Mouse (Mus musculus): Measurements from ENCODE around the gene Afg1l.

Gene Afg1l

DNA sequence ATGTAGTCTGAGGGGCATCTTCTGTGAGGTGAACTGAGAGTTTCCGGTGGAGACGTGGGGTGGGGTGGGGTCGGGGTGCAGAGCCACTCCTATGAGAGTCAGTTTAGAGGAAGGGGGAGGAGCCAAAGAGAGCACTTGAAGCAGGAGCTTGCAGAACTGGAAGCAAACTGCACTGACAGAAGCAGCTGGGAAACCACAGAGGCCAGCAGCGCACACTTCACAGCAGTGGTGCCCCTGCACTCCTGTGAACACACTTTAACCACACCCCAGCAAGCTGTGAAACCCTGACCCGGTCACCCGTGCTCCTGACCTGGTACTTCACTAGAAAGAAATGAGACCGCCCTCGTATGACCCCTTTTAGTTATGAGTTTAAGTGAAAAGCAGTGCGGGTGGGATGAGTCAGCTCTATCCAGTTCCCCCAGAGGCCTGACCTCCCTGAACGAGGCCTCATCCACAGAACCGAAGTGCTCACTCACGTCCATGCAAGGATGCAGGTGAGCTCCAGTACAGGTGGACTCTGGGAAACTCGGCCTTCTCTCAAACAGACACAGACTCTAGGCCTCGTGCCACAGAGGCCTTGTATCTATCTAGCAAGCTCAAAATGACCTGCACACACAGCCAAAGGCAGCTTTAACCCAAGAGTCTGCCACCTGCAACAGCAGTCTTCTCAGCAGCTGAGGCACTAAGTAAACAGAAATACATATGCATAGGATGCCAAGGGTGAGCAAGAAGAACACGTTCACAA, 208.9 kb downstream of the Afg1l start:
- no peak for DNase-seq (ENCODE audit: low read depth, low spot score)

DNA sequence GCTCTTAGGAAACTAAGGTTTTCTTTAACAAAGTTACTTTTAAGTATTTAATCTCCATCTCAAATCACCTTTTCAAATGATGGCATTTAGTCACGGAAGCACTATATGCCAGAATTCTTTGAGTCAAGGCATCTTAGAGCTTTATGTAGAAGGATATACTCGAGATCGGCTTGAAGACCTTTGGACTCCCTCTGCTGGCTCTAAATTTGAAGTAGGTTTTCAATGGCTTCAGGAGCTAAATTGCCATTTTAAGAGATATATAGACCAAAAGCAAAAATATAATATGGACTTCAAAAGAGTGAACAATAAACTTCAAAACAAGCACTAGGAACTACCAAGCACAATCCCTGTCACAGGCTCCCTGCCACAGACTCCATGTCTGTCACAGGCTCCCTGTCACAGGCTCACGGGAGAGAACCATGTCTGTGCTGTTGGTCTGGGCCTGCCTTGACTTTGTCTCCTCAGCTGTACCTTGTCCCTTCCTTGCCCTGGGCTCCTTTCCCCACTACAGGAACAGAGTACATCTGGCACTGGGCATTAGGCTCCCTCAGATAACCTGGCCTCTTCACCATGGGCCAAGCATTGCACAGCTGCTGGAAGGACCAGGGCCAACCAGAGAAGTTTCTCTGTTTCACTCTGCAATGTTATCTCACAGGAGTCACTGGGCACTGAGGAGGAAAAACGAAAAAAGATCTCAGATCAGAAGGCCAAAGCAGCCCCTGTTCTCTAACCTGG, 210.4 kb downstream of the Afg1l start:
- no peak for DNase-seq (ENCODE audit: low read depth, low spot score)

DNA sequence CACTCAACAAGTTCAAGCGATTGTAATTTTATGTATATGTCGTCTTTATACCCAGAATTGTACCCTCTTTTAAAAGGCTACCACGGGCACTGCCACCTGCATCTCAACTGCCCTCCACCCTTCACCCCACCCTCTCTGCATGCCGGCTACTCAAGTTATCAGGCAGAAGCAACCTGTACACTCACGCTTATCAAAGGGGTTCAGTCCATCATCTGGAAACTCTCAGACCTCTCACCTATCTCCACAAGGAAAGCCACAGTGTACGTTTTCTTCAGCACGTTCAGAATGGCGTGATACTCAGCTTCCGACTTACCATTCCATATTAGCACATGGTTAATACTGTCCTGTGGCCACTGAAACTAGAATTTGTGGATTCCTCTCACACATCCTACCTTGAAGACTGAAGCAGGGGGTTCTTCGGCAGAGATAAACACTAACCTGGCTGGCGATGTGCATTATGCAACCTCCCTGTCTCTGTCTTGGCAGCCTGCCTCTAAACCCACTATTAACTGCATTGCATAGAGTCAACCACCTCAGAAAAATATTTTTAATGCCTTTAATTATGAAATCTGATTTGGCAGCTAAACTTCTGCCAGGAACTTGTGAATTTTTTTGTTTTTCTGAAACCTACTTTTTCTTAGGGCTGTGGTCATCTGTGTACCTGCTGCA, 213.2 kb downstream of the Afg1l start:
- DNase-seq (ENCODE audit: low read depth, low spot score) = no peak

DNA sequence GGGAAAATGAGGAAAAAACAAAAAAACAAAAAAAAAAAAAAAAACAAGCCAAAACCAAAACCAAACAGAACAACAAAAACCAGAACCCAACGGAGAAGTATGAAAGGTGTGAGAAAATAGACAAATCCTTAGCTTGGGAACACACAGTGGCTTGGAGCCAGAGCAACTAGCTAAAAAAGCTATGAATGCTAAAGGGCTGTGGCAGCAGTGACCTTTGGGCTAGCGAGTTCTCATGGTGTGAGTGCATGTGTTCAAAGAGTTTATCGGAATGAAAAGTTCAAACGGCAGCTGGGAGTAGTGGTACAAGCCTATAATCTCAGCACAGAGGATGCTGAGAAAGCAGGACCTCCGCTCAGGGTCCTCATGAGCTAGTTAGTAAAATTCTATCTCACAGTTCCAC, 214.2 kb downstream of the Afg1l start:
- DNase-seq (ENCODE audit: low read depth, low spot score) = no peak

DNA sequence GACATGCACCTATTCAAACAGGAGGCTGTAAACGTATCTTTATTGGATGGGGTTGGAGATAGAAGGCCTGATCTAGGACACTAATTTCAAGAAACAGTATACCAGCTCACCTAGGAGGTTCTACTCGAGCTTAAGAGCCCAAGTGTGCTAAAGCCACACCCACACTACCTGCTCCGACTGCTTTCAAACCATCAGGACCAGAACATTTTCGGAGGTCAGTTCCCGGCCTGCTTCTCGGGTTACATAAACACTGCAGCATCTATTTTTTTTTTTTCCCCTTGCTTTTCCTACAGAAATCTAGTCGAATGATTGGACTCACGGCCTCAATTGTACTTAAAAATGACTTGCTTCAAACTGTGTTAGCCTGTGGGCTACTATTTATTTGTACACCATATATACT, 214.7 kb downstream of the Afg1l start:
- DNase-seq (ENCODE audit: low read depth, low spot score) = no peak
